Mouse (Mus musculus): ENCODE measurements around the gene Hs3st5.
"Not testable (repeated sequence)": the region's sequence is repeated elsewhere in the genome, so short reads cannot be mapped to it uniquely, and the experiment has no call there.

Hs3st5 gene

GRCm38 (mm10) chr10:36558736-36559135, 52.1 kb downstream of the Hs3st5 start:
- DNase-seq = no peak

GRCm38 (mm10) chr10:36567258-36567657, 60.6 kb downstream of the Hs3st5 start:
- DNase-seq = no peak

- DNase-seq = no peak
These were observed 65.9 kb downstream of the Hs3st5 start for GRCm38 (mm10) chr10:36572540-36572939.

DNA sequence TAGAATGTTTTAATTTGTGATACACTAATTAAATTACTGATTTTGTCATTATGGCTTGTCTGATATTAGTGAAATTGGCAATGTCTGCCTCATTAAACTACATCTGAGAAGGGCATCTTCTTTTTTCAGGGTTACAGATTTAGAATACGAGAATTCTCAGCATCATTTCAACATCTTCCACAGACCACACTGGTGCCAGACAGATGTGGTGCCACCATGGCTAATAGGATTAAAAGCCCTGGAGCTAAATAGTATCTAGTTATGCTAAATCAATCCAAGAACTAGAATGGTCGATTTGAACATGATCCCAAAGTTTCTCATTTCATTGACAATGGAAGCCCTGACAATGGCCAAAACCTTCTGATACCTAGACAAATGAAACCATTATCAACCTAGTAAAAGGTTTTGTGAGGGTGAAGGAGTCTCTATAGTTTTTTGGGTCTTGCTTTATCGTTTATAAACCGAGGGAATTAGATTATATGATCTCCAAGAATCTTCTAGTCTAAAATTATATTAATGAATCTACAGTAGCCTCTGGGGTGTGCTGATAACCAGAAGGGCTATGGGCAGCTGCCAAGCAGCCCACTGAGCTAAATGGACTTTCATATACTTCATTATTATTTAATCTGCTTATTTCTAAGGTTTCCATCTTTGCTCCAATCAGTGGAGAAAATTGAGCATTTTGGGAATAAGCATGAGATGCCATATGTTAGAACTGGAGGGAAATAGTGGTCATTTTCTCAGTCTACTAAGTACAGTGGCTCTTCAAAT, 71.9 kb downstream of the Hs3st5 start:
- no peak for DNase-seq

DNA sequence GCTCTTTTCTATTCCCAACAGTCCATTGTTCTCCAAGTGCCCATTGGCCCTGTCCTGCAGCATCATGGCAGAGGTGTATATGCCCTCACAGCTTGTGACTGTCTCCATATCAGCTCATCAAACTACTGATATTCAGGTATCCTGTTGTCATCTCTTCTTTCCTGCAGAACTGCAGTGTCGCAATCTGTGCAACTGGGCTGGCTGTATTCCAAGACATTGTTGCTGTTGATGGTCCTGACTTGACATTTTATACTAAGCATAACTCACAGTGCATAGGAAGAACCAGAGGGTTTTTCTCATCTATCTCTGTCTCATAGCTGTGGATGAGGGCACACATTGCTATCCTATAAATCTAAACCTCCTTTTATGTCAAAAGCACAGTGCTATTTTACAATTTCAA, 103.8 kb downstream of the Hs3st5 start:
- DNase-seq = no peak

GRCm38 (mm10) chr10:36611415-36611814, 104.8 kb downstream of the Hs3st5 start:
- DNase-seq = not testable (repeated sequence)

GRCm38 (mm10) chr10:36623037-36623436, 116.4 kb downstream of the Hs3st5 start:
- no peak for DNase-seq

GRCm38 (mm10) chr10:36627952-36628351, 121.3 kb downstream of the Hs3st5 start:
- DNase-seq = no peak

DNA sequence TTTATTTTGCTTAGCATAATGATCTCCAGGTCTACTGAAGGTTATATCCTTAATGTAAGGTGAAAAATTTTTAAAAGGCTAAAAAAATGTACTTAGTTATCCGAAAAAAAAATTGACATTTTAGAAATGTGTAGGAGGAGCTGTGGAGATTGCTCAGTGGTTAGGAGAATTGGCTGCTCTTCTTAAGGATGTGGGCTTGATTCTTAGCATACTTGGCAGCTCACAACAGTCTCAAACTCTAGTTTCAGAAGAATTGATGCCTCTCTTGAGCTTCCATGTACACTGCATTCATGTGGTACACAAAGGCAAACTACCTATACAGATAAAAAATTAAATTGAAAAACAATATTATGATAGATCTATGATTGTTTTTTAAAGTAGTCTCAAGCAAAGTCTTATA, 125.1 kb downstream of the Hs3st5 start:
- no peak for DNase-seq

- DNase-seq = no peak
These were observed 144.0 kb downstream of the Hs3st5 start for GRCm38 (mm10) chr10:36650653-36651052.

DNA sequence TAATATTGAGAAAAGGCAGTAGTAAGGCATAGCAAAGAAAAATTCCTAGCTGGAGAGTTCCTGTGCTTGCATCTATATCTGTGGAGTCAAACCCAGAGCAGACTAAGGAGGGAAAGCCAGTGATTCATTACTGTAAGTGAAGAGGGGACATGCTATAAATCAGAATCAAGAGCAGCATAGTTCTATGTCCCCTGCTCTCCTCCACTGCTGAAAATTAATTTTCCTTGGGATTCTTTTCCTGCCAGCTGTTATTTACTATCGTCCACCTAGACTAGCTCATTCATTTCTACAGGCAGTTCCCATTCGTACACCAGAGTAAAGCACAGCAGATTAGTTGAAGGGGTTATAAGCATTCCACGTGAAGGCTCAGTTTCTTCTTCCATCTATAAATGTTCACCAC, 207.4 kb downstream of the Hs3st5 start:
- DNase-seq = no peak

DNA sequence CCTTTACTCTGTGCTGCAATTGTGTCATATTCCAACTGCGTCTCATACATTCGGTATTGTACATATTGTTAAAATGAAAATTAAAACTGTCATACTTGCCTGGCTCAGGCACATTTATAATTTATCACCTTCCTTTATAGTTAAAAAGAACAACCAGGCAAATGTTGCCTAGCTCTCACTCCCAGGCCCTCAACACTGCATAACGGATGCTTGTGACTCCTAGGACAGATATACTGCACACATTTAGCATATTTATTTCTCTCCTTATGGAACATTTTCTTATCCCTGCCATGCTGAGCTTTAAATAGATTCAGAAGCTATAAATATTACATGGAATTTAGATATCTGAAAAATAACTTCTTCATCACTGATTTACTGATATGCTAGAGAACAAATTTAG, 219.6 kb downstream of the Hs3st5 start:
- no peak for DNase-seq

DNA sequence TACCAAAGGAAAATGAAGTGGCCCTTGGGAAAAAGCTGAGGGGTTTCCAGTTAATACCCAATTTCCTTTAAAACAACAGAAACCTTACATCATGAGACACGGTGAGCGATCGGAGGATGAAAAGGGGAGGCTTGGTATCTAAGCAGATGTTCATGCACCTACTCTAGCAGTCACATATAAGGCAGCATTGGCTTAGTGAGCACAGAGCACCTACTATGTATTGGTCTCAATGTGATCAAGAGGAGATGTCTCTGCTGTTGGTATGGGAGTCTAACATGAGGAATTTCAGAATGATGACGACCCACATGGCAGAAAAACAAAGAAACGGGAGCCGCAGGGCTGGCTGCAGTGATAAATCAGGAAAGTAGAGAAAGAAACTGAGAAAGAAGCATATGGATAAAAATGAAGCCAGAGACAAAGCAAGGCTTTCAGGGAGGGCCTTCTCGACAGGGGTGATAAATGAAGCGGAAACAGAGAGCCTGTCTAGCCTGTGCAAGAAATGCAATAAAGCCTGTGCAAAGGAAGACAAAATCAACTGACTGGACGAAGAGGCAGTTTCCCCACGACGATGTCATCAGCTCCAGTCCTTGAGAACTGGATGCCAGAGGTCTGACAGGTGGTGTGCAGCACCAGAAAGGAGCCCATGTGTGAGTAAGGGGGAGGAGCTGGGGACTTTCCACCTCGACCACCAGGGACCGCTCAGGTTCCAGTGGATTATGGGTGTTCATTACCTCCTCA, 222.9 kb downstream of the Hs3st5 start:
- no peak for DNase-seq

- DNase-seq = no peak
These were observed 232.8 kb downstream of the Hs3st5 start for GRCm38 (mm10) chr10:36739375-36739774.

DNA sequence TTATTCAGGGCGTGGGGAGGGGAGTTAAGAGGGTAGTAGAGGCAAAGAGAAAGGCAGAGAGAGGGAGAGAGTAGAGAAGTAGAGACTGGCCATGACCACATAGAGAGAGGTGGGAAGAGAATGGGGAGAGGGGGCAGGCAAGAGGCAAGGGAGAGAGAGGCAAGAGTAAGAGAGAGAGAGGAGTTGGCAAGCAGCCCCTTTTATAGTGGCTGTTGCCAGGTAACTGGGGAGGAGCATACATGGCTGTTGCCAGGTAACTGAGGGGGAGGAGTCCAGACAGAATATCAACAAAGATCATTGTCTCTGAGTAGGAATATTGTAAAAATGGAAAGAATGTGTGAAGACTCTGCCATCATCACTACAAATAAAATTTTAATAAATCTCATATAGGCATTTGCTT, 243.4 kb downstream of the Hs3st5 start:
- DNase-seq = no peak

- no peak for DNase-seq
These were observed 247.9 kb downstream of the Hs3st5 start for GRCm38 (mm10) chr10:36754471-36754870.

DNA sequence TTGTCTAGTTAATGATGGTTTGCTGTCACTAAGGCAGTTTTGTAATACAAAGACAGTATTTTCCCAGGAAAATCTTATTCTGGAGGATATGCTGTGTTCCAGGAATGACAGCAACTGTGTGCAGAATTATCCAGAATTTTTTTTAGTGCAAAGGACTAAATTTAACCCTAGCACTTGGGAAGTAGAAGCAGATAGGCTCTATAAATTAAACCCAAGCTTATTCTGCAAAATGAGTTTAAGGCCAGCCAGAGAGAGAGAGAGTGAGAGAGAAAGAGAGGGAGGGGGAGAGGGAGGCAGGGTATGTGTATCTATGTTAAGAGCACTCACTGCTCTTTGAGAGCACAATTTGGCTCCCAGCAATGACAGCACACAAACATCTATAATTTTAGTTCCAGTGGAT, 267.0 kb downstream of the Hs3st5 start:
- no peak for DNase-seq

GRCm38 (mm10) chr10:36774898-36775297, 268.3 kb downstream of the Hs3st5 start:
- no peak for DNase-seq

DNA sequence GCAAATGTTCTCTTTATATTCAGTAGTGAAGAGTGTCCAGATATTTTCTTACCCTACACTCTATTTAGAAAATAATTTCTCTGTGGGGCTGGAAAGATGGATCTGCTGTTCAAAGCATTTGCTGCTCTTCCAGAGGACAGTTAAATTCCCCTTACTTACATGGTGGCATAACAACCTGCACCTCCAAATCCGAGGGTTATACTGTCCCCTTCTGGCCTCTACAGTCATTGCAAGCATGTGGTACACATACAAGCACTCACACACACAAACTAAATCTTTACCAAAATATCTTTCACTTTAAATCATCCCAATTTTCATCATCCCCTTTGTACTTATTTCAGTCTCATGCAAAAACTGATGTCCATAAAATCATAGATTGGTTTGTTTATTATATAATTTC, 275.0 kb downstream of the Hs3st5 start:
- no peak for DNase-seq

- no peak for DNase-seq
These were observed 280.4 kb downstream of the Hs3st5 start for GRCm38 (mm10) chr10:36786970-36787369.

GRCm38 (mm10) chr10:36791771-36792170, 285.2 kb downstream of the Hs3st5 start:
- no peak for DNase-seq

DNA sequence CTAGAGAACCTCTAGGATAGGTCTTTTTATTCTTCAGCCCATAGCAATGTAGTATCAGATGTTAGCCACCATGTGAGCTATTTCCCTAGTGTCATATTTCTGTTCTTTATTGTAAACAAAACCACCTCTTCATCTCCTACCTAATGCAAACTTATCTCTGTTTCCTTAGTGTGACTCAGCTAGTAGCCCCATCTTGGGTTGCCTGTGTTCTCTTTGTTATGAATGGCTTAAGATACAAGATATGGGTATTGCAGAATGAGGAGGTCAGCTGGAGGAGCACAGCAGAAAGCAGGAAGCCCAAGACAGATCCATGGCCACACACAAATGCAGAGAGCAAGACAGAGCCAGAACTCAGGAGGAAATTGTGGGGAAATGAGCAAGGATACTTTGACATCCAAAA, 288.7 kb downstream of the Hs3st5 start:
- no peak for DNase-seq

- DNase-seq = no peak
These were observed 294.4 kb downstream of the Hs3st5 start for GRCm38 (mm10) chr10:36800925-36801482.

GRCm38 (mm10) chr10:36803705-36804104, 297.1 kb downstream of the Hs3st5 start:
- DNase-seq = no peak
